Mouse (Mus musculus) thymus, adult 18-20 months (tissue): ENCODE measurements around the gene Dlx1.

Experiments
- DNase-seq, 2 experiments: peaks; one replicate each; pipeline ENCODE4 v3.0.0; 2022; ENCODE audit warnings: mixed read lengths in 2 of 2

Dlx1 gene

DNA sequence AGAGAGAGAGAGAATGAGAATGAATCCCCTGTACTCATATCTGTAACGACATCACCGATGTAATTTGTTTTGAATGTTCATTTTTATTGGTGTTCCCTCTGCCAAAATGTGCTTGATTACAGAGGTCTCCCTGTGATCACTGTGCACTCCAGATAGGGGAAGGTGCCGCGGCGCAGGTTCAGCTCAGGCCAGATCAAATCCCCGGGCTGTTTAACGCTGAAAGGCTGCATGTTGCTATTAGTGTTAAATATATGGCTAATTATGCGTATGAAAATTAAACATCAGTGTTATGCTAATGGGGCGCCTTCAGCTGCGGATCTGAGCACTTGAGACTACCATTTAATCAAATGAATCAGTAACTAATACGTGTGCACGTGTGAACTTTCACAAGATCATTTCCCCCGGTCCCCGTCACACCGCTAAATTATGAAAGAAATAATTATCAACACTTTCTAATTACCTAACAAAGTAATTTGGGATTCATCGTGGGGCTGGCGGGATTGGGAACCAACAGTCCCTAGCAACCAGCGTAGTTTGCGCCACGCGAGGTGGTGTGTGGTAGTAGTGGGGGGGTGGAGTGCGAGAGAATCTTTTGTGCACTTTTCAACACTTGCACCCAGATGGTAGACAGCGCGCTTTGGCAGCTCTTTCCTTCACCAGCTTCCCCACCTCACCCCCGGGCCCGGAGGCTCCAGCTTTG lies at the start of gene Dlx1:
Gene Dlx1, plus strand, starts transcription at position 100 of the 700 bp plus-strand sequence.
- DNase-seq, result no peak

- DNase-seq, result no peak
These were observed 48.0 kb upstream of the Dlx1 start for GRCm38 (mm10) chr2:71479917-71480316.

DNA sequence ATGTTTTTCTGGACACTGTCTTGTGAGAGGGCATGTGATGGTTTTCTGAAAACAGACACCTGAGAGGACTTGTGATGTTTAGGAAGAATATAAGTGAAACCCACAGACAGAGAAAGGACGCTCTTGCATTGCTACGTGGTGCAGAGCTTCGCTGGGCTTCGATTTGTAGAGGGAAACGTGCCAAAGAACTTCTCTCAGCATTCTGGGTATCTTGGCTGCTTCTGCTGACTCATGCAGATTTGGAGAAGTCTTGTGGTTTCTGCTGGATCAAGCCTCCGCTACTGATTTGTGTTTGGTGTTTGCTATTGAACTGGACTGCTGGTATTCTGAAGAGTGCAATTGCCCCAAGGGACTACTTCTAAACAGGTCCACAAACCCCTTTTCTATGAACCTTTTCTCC lies 46.1 kb upstream of the Dlx1 start:
- DNase-seq, result no peak

GRCm38 (mm10) chr2:71483046-71483716 lies 44.7 kb upstream of the Dlx1 start:
- DNase-seq, result no peak

DNA sequence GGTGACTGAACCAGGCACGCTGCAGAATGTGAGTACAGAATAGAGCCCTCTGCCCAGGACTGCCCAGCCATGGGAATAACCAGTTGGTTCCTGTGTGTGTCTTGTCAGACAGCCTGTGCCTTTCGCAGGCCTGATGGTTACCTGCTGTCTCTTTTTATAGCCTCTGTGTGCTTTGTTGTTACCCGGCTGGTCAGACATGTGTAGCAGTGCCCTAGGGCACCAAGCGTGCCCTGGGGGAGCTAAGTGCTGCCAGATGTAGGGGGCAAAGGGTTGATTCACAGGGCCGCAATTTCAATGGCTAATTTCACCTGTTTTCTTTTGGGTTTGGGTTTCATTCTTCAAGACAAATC lies 44.2 kb upstream of the Dlx1 start:
- no peak for DNase-seq

- no peak for DNase-seq
These were observed 36.6 kb upstream of the Dlx1 start for GRCm38 (mm10) chr2:71491295-71491694.

DNA sequence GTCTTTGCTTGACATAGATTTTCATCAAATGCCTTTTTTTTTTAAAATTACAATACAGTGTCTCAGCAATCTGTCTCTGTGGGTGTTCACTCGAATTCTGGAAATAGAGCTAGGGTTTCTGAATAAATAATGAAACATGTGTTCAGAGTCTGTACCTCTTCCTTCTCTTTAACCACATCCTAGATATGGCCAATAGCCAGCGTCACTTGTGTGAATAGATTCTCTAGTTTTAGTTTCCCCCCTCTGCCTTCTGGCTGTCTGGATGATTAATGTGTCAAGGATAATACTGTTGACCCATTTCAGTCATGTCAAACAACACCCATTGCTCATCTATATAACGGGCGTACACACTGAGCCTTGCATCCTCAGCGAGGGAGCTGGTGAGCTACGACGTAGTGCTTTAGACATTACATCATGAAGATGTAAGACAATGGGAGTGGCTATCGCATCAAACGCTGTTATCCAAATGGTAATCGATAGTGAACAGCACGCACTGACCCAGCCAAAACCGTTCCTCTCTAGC lies 34.7 kb upstream of the Dlx1 start:
- no peak for DNase-seq

GRCm38 (mm10) chr2:71494503-71494902 lies 33.4 kb upstream of the Dlx1 start:
- no peak for DNase-seq

DNA sequence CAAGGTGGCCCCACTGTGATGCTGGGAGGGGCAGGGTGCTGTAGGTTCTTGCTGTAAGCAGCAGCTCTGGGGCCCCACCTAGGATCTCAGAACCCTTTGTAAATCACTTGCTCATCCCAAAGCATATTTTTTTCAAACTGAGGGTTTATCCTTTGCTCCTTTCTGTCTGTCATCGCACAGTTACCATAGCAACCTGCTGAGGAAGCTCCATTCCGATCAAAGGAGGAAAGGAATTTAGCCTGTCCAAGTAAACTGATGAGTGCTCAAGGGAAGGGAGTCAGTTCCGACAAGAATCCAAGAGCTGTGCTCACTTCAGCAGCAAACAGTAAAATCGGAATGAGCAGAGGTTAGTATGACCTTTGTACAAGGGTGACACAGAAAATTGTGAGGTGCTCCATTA lies 32.9 kb upstream of the Dlx1 start:
- DNase-seq, result no peak

DNA sequence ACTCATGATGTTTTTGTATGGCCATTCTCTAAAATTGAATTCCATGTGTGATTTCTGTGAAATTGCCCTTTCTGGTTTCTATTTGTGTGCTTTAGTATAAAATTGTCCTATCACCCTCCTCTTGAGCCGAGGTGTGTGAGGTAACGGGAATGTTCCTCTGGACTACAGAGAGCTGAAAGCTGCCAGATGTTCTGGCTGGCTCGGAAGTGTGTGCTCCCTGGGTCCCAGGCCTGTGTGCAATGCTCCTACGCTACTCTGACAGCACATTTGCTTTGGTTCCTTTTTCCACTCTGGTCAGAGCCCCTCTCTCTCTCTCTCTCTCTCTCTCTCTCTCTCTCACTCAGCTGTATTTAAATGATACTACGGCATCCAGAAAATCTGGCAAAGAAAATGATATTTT lies 30.7 kb upstream of the Dlx1 start:
- DNase-seq, result no peak

- DNase-seq, result no peak
These were observed 28.4 kb upstream of the Dlx1 start for GRCm38 (mm10) chr2:71499276-71500230.

GRCm38 (mm10) chr2:71504852-71505251 lies 23.1 kb upstream of the Dlx1 start:
- DNase-seq, result no peak

DNA sequence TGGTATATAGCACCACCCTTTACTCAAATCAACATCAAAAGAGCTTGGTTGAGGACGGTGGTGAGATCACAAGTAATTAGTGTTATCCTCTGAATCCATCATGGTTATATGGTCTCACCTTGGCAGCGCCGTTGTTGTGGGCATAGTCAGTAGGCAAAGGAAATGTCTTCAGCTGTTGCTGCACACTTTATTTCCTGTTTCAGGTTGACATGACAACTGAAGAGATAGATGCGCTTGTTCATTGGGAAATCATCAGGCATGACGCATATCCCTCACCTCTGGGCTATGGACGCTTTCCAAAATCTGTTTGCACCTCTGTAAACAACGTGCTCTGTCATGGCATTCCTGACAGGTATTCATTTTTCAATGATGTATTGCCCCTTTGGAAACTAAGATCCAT lies 16.7 kb upstream of the Dlx1 start:
- no peak for DNase-seq

DNA sequence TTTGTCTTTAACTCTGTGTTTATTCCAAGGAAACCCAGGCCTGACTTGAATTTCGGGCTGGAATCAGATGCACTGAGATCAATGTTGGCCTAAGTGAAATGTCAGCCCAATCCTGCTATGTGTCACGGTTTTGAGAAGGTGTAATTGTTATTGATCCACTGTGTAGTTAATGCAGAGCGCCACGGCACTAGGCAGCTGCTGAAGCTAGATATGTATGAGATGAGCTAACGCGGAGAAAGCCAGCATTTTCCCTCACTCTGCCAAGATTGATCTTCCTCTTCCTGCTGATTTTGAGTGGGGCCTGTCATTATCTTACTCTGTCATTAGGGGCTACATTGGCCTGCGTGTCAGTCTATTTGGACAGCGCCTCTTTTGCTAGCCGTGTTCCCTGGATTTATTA lies 15.6 kb upstream of the Dlx1 start:
- no peak for DNase-seq

GRCm38 (mm10) chr2:71516995-71517394 lies 10.9 kb upstream of the Dlx1 start:
- no peak for DNase-seq

GRCm38 (mm10) chr2:71517466-71518099 lies 10.3 kb upstream of the Dlx1 start:
- no peak for DNase-seq

GRCm38 (mm10) chr2:71522871-71523270 lies 5.0 kb upstream of the Dlx1 start:
- DNase-seq, result peak in 1 of 2 experiments; percentile 46

DNA sequence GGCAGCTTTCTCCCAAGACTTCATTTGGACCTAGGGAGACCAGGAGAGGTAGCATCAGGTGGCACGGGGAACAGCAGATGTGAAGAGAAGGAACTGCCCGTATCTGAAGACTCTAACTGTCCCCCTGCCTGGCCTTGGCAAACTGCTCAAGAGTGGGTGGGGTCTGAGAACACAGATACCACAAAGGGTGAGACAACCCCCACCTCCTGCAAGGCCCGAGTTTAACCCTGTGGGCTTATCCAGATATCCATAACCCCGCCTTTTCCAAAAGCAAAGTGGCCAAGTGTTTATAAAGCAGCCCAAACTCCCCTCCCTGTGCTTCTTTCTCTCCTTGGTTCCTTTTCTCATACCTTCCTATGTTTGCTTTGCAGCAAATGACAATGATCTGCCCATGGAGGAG lies 4.5 kb upstream of the Dlx1 start:
- no peak for DNase-seq

DNA sequence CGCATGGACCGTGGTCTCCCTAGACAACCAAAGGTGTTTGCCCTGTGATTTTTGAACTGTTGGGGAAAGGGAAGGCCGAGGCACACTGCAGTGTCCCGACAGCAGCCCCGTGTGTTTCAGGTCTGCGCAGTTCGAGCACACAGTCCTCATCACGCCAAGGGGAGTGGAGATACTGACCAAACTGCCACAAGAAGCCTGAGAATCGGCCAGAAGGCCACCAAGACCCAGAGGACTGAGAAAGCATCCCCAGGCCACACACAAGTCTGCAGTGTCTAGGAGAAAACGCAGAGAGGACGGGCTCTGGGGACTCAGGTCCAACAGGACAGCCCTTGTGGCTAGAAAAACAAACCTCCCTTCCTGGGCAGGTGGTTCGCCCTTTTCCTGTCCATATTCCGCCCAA lies 3.1 kb upstream of the Dlx1 start:
- no peak for DNase-seq

GRCm38 (mm10) chr2:71526595-71527322 lies 1.2 kb upstream of the Dlx1 start:
- DNase-seq, result no peak

DNA sequence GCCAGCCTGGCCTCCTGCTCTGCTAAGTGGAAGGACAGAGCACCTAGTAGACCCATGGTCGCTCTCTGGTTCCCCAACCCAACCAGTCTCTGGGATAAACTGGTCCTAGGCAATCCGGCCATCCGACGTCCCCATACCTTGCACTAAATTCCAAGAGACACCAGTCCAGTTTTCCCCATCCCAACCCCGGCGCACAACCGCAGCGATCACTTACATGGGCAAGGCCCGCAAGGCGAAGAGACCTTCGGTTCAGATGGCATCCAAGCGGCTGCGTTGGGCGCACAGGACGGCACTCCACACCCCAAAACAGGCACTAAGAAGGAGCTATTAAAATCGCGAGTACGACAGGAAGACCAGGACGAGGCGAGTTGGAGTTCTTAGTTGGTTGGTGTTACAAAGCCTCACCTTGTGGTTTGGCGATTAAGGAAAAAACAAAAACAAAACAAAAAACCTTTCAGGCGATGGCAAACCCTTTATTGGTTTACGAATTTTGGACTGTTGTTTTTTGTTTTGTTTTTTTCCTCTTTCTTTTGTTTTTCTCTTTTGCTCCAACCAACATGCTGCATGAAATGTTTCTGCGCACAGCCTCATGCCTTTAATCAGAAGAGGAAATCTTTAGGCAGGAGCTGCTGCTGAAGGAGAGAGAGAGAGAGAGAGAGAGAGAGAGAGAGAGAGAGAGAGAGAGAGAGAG lies 445 bp upstream of the Dlx1 start:
- no peak for DNase-seq
